Mouse (Mus musculus): ENCODE measurements around the gene Parp11.

Gene Parp11

DNA sequence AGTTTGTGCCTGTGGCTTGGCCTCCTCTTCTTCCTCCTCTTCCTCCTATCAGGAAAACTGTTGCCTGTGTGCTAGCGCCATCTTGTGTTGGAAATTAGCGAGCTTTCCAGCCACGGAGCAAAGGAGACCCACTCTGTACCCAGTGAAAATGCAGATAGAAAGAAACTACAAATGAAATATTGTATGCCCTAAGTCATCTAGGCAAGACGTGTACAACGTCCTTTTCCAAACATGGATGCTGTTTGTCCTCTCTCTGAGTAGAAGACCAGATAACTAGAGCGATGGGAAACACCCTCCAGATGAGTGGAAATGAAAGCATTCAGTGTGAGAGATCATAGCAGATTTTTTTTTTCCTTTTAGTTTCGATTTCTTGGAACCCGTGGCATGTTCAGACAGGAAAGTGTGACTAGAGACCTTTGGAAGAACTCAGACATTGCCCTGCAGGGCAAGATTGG, at the start of gene Parp11:
Parp11 (plus strand) TSS at position 405 of the 455 bp plus-strand sequence.
- ChIA-PET POLR2A (no interaction called here), CTCF (interaction anchor here (0.5 to 1.5 kb wide), 26 partner anchors 9 to 1930 kb away, joined by 3 to 9 read pairs (median 3); no protein-coding TSS in a partner anchor)

DNA sequence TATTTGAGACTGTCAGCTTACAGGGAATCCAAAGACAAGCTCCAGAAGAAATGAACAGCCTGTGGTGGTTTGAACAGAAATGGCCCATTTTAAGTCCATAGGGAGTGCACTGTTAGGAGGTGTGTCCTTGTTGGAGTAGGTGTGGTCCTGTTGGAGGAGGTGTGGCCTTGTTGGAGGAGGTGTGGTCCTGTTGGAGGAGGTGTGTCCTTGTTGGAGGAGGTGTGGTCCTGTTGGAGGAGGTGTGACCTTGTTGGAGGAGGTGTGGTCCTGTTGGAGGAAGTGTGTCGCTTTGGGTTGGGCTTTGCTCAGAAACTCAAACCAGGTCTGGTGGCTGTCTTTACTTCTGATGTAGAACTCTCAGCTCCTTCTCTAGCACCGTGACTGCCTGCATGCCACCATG, 48.6 kb upstream of the Parp11 start:
- POLR2A ChIA-PET, result no interaction called here
- CTCF ChIA-PET, result interaction anchor here in 1 of 4 experiments (1.4 kb wide), 1 partner anchor 220 kb away, joined by 3 read pairs; no protein-coding TSS in a partner anchor

GRCm38 (mm10) chr6:127401419-127401818, 45.2 kb upstream of the Parp11 start:
- CTCF ChIA-PET, result no interaction called here
- POLR2A ChIA-PET, result no interaction called here

DNA sequence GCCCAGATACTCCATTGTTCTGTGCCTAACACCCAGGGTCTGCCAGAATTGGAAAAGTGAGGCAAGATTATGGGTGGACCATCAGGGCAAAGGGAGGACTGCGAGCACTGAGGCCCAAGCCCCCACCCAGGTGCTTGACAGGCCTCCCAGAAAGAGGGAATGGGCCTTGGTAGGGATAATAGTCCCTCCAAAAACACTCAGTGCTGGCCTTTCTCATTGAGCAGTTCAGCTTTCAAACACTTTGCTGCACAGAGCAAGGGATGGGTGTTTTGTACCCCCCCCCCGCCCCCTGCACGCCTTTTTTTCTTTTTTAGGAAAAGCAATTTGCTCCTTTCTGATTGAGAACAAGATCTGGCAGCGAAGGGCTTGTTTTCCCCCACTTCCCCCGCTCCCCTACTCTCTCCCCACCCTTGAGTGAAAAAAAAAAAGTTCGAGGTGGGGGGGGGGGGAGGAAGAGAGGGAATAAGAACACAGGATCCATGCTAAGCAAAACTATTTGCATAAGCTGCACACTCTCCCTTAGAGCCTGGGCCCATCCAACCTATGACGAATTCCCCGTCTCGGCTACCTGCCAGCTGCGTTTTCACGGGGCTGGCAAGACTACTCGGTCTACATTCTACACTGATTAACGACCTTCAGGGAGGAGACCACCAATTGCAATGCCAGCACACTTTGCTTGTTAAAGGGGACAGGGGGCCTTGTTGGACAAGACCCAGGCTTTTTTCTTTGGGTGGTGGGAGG, 42.4 kb upstream of the Parp11 start:
- POLR2A ChIA-PET, result interaction anchor here in 1 of 4 experiments (0.5 to 0.6 kb wide), 2 partner anchors 98 to 163 kb away, joined by 3 to 4 read pairs; no protein-coding TSS in a partner anchor
- CTCF ChIA-PET, result interaction anchor here in 1 of 4 experiments (0.6 kb wide), 1 partner anchor 282 kb away, joined by 12 read pairs; no protein-coding TSS in a partner anchor

DNA sequence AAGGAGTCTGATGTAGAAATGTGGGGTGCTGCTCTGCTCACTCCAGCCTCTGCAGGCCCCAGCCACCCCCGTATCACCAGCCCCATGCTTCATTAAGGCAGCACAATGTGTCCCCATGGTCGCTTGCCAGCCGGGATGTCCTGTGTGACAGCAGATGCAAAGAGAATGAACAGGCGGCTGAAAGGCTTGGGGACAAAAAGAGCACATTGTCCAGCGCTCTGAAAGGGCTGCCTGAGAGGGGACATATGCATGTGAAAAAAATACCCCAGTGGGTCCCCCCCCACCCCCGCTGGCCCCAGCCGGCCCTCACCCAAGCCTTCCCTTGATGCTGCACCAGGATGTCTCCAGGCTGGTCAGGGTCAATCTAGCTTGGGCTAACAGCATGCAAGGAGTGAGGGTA, 41.0 kb upstream of the Parp11 start:
- ChIA-PET CTCF (interaction anchor here in 1 of 4 experiments (0.5 to 0.6 kb wide), 2 partner anchors 564 to 1874 kb away, joined by 3 read pairs; no protein-coding TSS in a partner anchor), POLR2A (interaction anchor here in 1 of 4 experiments (0.6 kb wide), 1 partner anchor 265 kb away, joined by 3 read pairs; no protein-coding TSS in a partner anchor)

DNA sequence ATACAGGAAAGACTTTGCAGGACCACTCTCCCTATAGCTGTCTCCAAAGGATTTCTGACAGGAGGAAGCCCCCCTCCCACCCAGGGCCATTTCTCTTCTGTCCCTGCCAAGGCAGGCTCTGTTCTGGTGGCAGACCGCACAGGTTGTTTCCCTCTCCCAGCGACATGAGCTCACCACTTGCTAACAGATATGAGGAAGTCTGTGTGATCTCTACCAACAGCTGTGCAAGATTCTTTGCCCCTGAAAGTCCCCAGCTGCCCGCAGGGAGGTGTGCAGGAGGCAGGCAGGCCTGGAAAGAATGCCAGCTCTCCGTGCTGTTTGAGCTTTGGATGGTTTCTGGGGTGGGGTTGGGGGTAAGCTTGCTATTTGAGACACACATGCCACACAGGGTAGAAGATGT, 38.9 kb upstream of the Parp11 start:
- ChIA-PET POLR2A (interaction anchor here in 1 of 4 experiments (0.6 to 0.7 kb wide), 2 partner anchors 281 to 605 kb away, joined by 3 to 5 read pairs; no protein-coding TSS in a partner anchor), CTCF (interaction anchor here in 2 of 4 experiments (0.6 to 0.7 kb wide), 4 partner anchors 33 to 261 kb away, joined by 3 to 7 read pairs (median 4); no protein-coding TSS in a partner anchor)

- CTCF ChIA-PET, result interaction anchor here in 1 of 4 experiments (0.6 kb wide), 1 partner anchor 1170 kb away, joined by 3 read pairs; no protein-coding TSS in a partner anchor
- POLR2A ChIA-PET, result no interaction called here
Measured at GRCm38 (mm10) chr6:127417525-127418184, 29.0 kb upstream of the Parp11 start.

DNA sequence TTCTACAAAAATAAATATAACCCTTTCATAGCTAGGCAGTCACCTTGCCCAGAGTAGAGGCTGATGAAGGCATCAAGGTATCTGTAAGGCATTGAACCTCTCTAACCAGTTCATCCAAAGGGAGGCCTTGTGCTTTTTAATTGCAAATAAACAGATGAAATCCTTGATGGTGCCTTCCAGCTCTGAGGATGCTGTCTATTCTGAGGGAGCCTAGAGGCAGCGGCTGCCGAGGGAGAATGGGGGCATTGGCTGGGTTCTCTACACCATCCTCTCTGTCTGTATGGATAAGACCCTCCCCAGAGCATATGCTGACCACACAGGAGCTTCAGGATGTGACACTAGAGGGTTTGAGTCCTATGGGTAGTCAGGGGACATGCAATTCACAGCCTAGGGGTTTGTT, 28.3 kb upstream of the Parp11 start:
- CTCF ChIA-PET, result interaction anchor here in 1 of 4 experiments (0.6 kb wide), 1 partner anchor 1169 kb away, joined by 3 read pairs; no protein-coding TSS in a partner anchor
- POLR2A ChIA-PET, result no interaction called here

GRCm38 (mm10) chr6:127420115-127420514, 26.5 kb upstream of the Parp11 start:
- ChIA-PET CTCF (no interaction called here), POLR2A (no interaction called here)

- ChIA-PET CTCF (no interaction called here), POLR2A (interaction anchor here in 1 of 4 experiments (0.5 kb wide), 1 partner anchor 236 kb away, joined by 3 read pairs; no protein-coding TSS in a partner anchor)
Measured at GRCm38 (mm10) chr6:127425095-127425494, 21.5 kb upstream of the Parp11 start.

DNA sequence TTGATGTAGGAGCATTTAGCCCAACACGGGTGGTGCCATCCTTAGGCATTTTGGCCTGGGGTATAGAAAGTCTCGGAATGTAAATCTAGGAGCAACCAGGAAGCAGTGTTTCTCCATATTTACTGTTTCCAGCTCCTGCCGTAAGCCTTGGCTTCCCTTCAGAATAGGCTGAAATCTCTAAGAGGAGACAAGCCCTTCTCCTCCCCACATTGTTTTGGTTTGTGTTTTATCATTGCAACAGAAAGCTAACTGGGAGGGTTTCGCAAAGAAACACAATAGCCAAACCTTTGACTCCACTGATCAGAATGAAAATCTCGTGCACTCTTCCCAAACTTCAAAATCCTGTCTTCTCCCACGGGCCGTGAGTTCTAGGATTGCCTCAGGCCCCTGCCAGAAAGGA, 15.9 kb upstream of the Parp11 start:
- POLR2A ChIA-PET, result interaction anchor here in 1 of 4 experiments (1.1 kb wide), 1 partner anchor 11 kb away, joined by 4 read pairs; no protein-coding TSS in a partner anchor
- CTCF ChIA-PET, result no interaction called here

GRCm38 (mm10) chr6:127431196-127431766, 15.4 kb upstream of the Parp11 start:
- ChIA-PET CTCF (no interaction called here), POLR2A (interaction anchor here in 1 of 4 experiments (1.1 kb wide), 1 partner anchor 10 kb away, joined by 4 read pairs; no protein-coding TSS in a partner anchor)

DNA sequence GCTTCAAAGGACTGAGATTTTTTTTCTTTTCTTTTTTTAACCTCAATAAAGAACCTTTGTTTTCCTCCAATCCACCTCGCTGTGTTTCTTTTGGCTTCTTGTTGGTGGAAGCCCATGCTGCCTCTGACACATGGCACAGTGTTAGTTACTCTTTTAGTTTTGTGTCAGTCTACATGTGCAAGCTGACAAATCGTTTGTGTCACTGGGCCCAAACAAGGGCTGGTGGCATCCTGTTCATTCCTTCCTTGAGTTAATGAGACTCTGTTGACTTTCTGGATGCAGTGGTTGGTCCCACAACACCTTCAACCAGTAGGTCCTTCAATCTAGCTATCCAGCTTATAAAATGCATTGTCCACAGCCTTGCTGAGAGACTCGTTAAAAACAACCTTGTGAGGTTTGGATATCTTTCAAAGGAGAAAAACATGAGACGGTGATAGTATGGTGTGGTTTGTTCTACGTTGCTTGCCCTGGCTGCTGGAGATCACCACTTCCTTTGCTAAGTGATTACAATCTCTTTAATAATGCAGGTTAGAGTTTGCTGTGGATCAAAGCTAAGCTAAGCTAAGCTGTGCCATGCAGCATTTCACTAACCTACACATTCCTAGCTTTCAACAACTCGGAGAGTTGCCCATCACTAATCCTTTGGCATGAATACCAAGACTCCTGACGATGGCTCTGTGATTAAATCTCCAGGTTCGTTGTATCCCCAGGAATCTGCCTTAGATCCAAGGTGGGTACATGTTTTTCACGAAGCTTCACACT, 12.6 kb upstream of the Parp11 start:
- CTCF ChIA-PET, result interaction anchor here in 2 of 4 experiments (0.6 to 1.5 kb wide), 3 partner anchors 12 to 254 kb away, joined by 3 to 4 read pairs (median 3); partner anchors contain the start of gene Parp11 (in 1 of the 2)
- POLR2A ChIA-PET, result no interaction called here

DNA sequence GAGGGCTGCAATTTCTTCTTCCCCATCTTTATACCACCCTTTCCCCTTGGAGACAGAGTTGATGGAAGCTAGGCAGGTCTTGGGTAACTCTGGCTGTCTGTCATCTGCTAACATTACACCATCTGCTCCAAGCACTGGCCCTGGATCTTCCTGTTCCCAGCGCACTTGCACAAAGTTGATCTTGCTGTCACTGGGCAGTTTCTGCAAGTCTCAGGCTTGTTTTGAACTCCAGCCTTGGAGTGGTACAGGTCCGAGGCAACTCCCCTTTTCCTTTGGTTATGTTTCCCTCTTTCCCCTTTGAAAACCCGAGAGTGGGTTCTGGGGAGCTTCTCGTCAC, 12.0 kb upstream of the Parp11 start:
- ChIA-PET CTCF (interaction anchor here in 2 of 4 experiments (0.6 to 1.5 kb wide), 3 partner anchors 12 to 38 kb away, joined by 3 to 4 read pairs (median 3); partner anchors contain the start of gene Parp11 (in 2 of the 2)), POLR2A (no interaction called here)

GRCm38 (mm10) chr6:127439063-127439462, 7.6 kb upstream of the Parp11 start:
- ChIA-PET POLR2A (interaction anchor here in 1 of 4 experiments (0.6 kb wide), 1 partner anchor 32 kb away, joined by 3 read pairs; no protein-coding TSS in a partner anchor), CTCF (interaction anchor here in 2 of 4 experiments (0.6 to 1.5 kb wide), 2 partner anchors 297 to 1941 kb away, joined by 3 to 5 read pairs; no protein-coding TSS in a partner anchor)

- POLR2A ChIA-PET, result no interaction called here
- CTCF ChIA-PET, result no interaction called here
Measured at GRCm38 (mm10) chr6:127439540-127440195, 7.0 kb upstream of the Parp11 start.

GRCm38 (mm10) chr6:127440416-127441104, 6.1 kb upstream of the Parp11 start:
- CTCF ChIA-PET, result interaction anchor here in 1 of 4 experiments (1.2 kb wide), 1 partner anchor 16 kb away, joined by 3 read pairs; no protein-coding TSS in a partner anchor

More at GRCm38 (mm10) chr6:127440416-127441104, 6.1 kb upstream of the Parp11 start:
- POLR2A ChIA-PET, result interaction anchor here in 2 of 4 experiments (0.6 to 0.7 kb wide), 2 partner anchors 9 to 10 kb away, joined by 4 read pairs; no protein-coding TSS in a partner anchor
